Mouse (Mus musculus): ENCODE measurements around the gene Rps3. TPM values are rescaled to one million over a fixed set of nuclear protein-coding genes. Genes with fewer than 3 reads are reported as not detected.

Rps3 gene
- total RNA-seq, 2 experiments from 2014 or later: 242 to 287 TPM

GRCm38 (mm10) chr7:99429786-99430185 is 53.8 kb downstream of the Rps3 start:
- H3K27ac ChIP-seq: no peak overlapping the region
- peak; percentile 42 for DNase-seq
- no peak for TF ChIP-seq CTCF (IDR thresholded peaks at IDR 0.05)
- no peak overlapping the region for H3K4me3 ChIP-seq
- intact Hi-C loops (cut with DNase I): no loop called here

GRCm38 (mm10) chr7:99428836-99429235 is 54.7 kb downstream of the Rps3 start:
- intact Hi-C loops (cut with DNase I): no loop called here
- no peak overlapping the region for H3K27ac ChIP-seq
- no peak for TF ChIP-seq CTCF (IDR thresholded peaks at IDR 0.05)
- H3K4me3 ChIP-seq: no peak overlapping the region
- DNase-seq: no peak

- no peak for TF ChIP-seq CTCF (IDR thresholded peaks at IDR 0.05)
- Histone ChIP-seq H3K27ac (peak overlapping the region; percentile 3), H3K4me3 (no peak overlapping the region)
- DNase-seq: no peak
- intact Hi-C loops (cut with DNase I): no loop called here
These were observed 55.6 kb downstream of the Rps3 start for GRCm38 (mm10) chr7:99427987-99428386.

Other genes starting within 250 kb of the Rps3 start
- gene Mogat2, start 245.1 kb downstream of the Rps3 start, total RNA-seq (2021): not detected
- gene Map6, start 216.3 kb downstream of the Rps3 start, total RNA-seq (2021): 1 to 10 TPM; 2.6 to 5.2 TPM
- gene Serpinh1, start 130.5 kb downstream of the Rps3 start, total RNA-seq (2021): 100 to 1,000 TPM in 1 of 2 experiments, 10 to 100 TPM in 1; 47.0 to 124 TPM
- gene Gdpd5, start 102.3 kb downstream of the Rps3 start, total RNA-seq (2021): 1 to 10 TPM; 5.4 to 6.7 TPM
- not detected for gene Klhl35, start 17.7 kb downstream of the Rps3 start, total RNA-seq (2021)
- 10 to 100 TPM in 1 of 2 experiments, 1 to 10 TPM in 1; 6.9 to 10.8 TPM for gene Arrb1, start 51.7 kb upstream of the Rps3 start, total RNA-seq (2021)
- gene Tpbgl, start 143.4 kb upstream of the Rps3 start, total RNA-seq (2021): 10 to 100 TPM; 47.8 to 69.3 TPM
- gene Slco2b1, start 227.6 kb upstream of the Rps3 start, total RNA-seq (2021): 1 to 10 TPM; 5.2 to 7.1 TPM
- not detected for gene Olfr520, start 246.5 kb upstream of the Rps3 start, total RNA-seq (2021)

All from gastrocnemius, adult 2 months (tissue).